Mouse (Mus musculus): ENCODE results near the gene Rd3l. TPM values are rescaled to one million over a fixed set of nuclear protein-coding genes. Genes with fewer than 3 reads are reported as not detected.

Gene Rd3l
- total and polyA plus RNA-seq, 3 experiments = 0.08 TPM; not detected in 2

GRCm38 (mm10) chr12:111951701-111952100 lies 29.4 kb downstream of the Rd3l start:
- TF ChIP-seq USF1 (IDR thresholded peaks at IDR 0.05; ENCODE audit: low read depth, low read length) (no peak), GABPA (IDR thresholded peaks at IDR 0.05; ENCODE audit: low read depth, low read length) (no peak), NRF1 (IDR thresholded peaks at IDR 0.05; ENCODE audit: insufficient read depth, low read depth, low read length, poor library complexity, severe bottlenecking) (no peak), ETS1 (IDR thresholded peaks at IDR 0.05; ENCODE audit: low read depth, low read length) (no peak), ZNF384 (IDR thresholded peaks at IDR 0.05; ENCODE audit: low read depth, low read length) (no peak), MYB (IDR thresholded peaks at IDR 0.05; ENCODE audit: low read depth, low read length) (no peak), ZMIZ1 (IDR thresholded peaks at IDR 0.05; ENCODE audit: low read depth, low read length) (no peak), JUND (IDR thresholded peaks at IDR 0.05; ENCODE audit: low read depth, low read length) (no peak), TAL1 (IDR thresholded peaks at IDR 0.05; ENCODE audit: low read length) (no peak), KAT2A (conservative IDR thresholded peaks at IDR 0.05; ENCODE audit: low read depth, low read length) (no peak), MAZ (IDR thresholded peaks at IDR 0.05; ENCODE audit: low read depth, low read length) (no peak), E2F4 (IDR thresholded peaks at IDR 0.05; ENCODE audit: borderline replicate concordance, low read depth, low read length) (no peak), ELF1 (IDR thresholded peaks at IDR 0.05; ENCODE audit: low read depth, low read length) (no peak), EP300 (IDR thresholded peaks at IDR 0.05; ENCODE audit: low read depth in 1 of 2, low read length in 2 of 2) (no peak)
- Histone ChIP-seq H3K9me3 (replicated peaks; ENCODE audit: insufficient read depth, low read length) (no peaks in the 10 kb centered on the region), H3K4me1 (ENCODE audit: control insufficient read depth in 1 of 2, insufficient read depth in 2 of 2, low read length in 2 of 2) (peaks cover 0 to 5% of the 10 kb centered on the region in 2 experiments; a peak in 2 of 4 replicates), H3K4me3 (ENCODE audit: control insufficient read depth in 1 of 2, insufficient read depth in 1 of 2, low read depth in 2 of 2, low read length in 2 of 2) (no peak overlapping the region), H3K36me3 (ENCODE audit: control insufficient read depth in 1 of 2, insufficient read depth in 2 of 2, low read length in 2 of 2) (no peaks in the 10 kb centered on the region; a peak in 1 of 4 replicates), H3K27ac (ENCODE audit: control insufficient read depth, low read depth, low read length) (no peak overlapping the region), H3K27me3 (ENCODE audit: control insufficient read depth in 1 of 2, insufficient read depth in 2 of 2, low read length in 2 of 2) (no peaks in the 10 kb centered on the region), H3K9ac (ENCODE audit: control insufficient read depth, low read depth, low read length, poor library complexity, severe bottlenecking) (no peak overlapping the region), H3K79me2 (ENCODE audit: control insufficient read depth, insufficient read depth, low read length, poor library complexity) (no peaks in the 10 kb centered on the region)
- no peak for DNase-seq (ENCODE audit: low read depth, low spot score)

GRCm38 (mm10) chr12:111950486-111950885 lies 30.6 kb downstream of the Rd3l start:
- Histone ChIP-seq H3K36me3 (ENCODE audit: control insufficient read depth in 1 of 2, insufficient read depth in 2 of 2, low read length in 2 of 2) (peaks cover 0 to 6% of the 10 kb centered on the region in 2 experiments; a peak in 2 of 4 replicates), H3K27ac (ENCODE audit: control insufficient read depth, low read depth, low read length) (no peak overlapping the region), H3K79me2 (ENCODE audit: control insufficient read depth, insufficient read depth, low read length, poor library complexity) (no peaks in the 10 kb centered on the region), H3K27me3 (ENCODE audit: control insufficient read depth in 1 of 2, insufficient read depth in 2 of 2, low read length in 2 of 2) (no peaks in the 10 kb centered on the region), H3K4me3 (ENCODE audit: control insufficient read depth in 1 of 2, insufficient read depth in 1 of 2, low read depth in 2 of 2, low read length in 2 of 2) (no peak overlapping the region), H3K9me3 (replicated peaks; ENCODE audit: insufficient read depth, low read length) (no peaks in the 10 kb centered on the region), H3K4me1 (ENCODE audit: control insufficient read depth in 1 of 2, insufficient read depth in 2 of 2, low read length in 2 of 2) (peaks cover 4 to 13% of the 10 kb centered on the region in 2 experiments; a peak in 3 of 4 replicates), H3K9ac (ENCODE audit: control insufficient read depth, low read depth, low read length, poor library complexity, severe bottlenecking) (no peak overlapping the region)
- DNase-seq (ENCODE audit: low read depth, low spot score) = no peak
- TF ChIP-seq USF2 (IDR thresholded peaks at IDR 0.05; ENCODE audit: borderline replicate concordance in 1 of 2, insufficient read depth in 1 of 2, low read depth in 1 of 2, low read length in 2 of 2) (no peak), NRF1 (IDR thresholded peaks at IDR 0.05; ENCODE audit: insufficient read depth, low read depth, low read length, poor library complexity, severe bottlenecking) (no peak), RAD21 (IDR thresholded peaks at IDR 0.05; ENCODE audit: low read depth, low read length) (no peak), KAT2A (conservative IDR thresholded peaks at IDR 0.05; ENCODE audit: low read depth, low read length) (no peak), TBP (IDR thresholded peaks at IDR 0.05; ENCODE audit: low read depth, low read length) (no peak), ETS1 (IDR thresholded peaks at IDR 0.05; ENCODE audit: low read depth, low read length) (no peak), ZNF384 (IDR thresholded peaks at IDR 0.05; ENCODE audit: low read depth, low read length) (no peak), CHD1 (IDR thresholded peaks at IDR 0.05; ENCODE audit: low read depth, low read length) (no peak), MAX (IDR thresholded peaks at IDR 0.05; ENCODE audit: low read length) (no peak), SIN3A (IDR thresholded peaks at IDR 0.05; ENCODE audit: low read length) (no peak), RCOR1 (IDR thresholded peaks at IDR 0.05; ENCODE audit: low read depth, low read length) (no peak)
